Mouse (Mus musculus): ENCODE results near the gene Mea1. TPM values are rescaled to one million over a fixed set of nuclear protein-coding genes. Genes with fewer than 3 reads are reported as not detected.
A peak's percentile ranks its signal among the peaks of the same experiment; 100 is the strongest.

Mea1 gene
- polyA plus RNA-seq, 1 experiment from 2014 or later: 65.2 TPM

GRCm38 (mm10) chr17:46728021-46728420 lies 49.4 kb downstream of the Mea1 start:
- DNase-seq: no peak
- Histone ChIP-seq H3K27ac (no peak overlapping the region), H3K4me3 (replicated peaks) (no peak overlapping the region), H3K9me3 (replicated peaks) (no peaks in the 10 kb centered on the region), H3K27me3 (peaks cover 18% of the 10 kb centered on the region), H3K9ac (no peak overlapping the region), H3K4me2 (0 out of 2 replicates have a peak overlapping the region, but pooled peaks have one; percentile 49), H3K36me3 (peaks cover 26% of the 10 kb centered on the region), H3K4me1 (replicated peaks) (peaks cover 3% of the 10 kb centered on the region; the same call in 1 of the 2 replicates)
- 35% methylated on average over 6 of the region's 6 CpGs for WGBS (ENCODE audit: insufficient replicate concordance)
- no peak for ATAC-seq (ENCODE audit: low read depth)

GRCm38 (mm10) chr17:46728496-46728895 lies 49.9 kb downstream of the Mea1 start:
- DNase-seq (no peak), ATAC-seq (ENCODE audit: low read depth) (no peak)
- H3K27ac ChIP-seq: no peak overlapping the region

GRCm38 (mm10) chr17:46728904-46729318 lies 50.3 kb downstream of the Mea1 start, which contains the start of gene Gnmt:
TSS of gene Gnmt (minus strand) at chr17:46729168.
- peak within 1 kb of the TSS; percentile 49; the same call in 1 of the 2 replicates for H3K9ac ChIP-seq
- ATAC-seq (ENCODE audit: low read depth): peak; percentile 59
- H3K4me2 ChIP-seq: peak within 1 kb of the TSS; percentile 49
- H3K4me3 ChIP-seq (replicated peaks): peak within 1 kb of the TSS; percentile 37
- H3K9me3 ChIP-seq (replicated peaks): no peaks in the 10 kb centered on the region
- H3K27me3 ChIP-seq: peaks cover 18% of the 10 kb centered on the region
- peaks cover 4% of the 10 kb centered on the region; the same call in 1 of the 2 replicates for H3K4me1 ChIP-seq (replicated peaks)
- peaks cover 19% of the 10 kb centered on the region for H3K36me3 ChIP-seq
- H3K27ac ChIP-seq: no peak within 1 kb of the TSS
- WGBS (ENCODE audit: insufficient replicate concordance): 32% methylated on average over 24 of the region's 24 CpGs
- no peak for DNase-seq

More at GRCm38 (mm10) chr17:46728496-46728895, 49.9 kb downstream of the Mea1 start:
- H3K4me1 ChIP-seq (replicated peaks): peaks cover 3% of the 10 kb centered on the region; the same call in 1 of the 2 replicates
- H3K9me3 ChIP-seq (replicated peaks): no peaks in the 10 kb centered on the region
- H3K36me3 ChIP-seq: peaks cover 23% of the 10 kb centered on the region
- H3K27me3 ChIP-seq: peaks cover 18% of the 10 kb centered on the region
- 56% methylated on average over 11 of the region's 11 CpGs for WGBS (ENCODE audit: insufficient replicate concordance)
- H3K4me2 ChIP-seq: peak overlapping the region; percentile 49
- peak overlapping the region; percentile 37 for H3K4me3 ChIP-seq (replicated peaks)
- H3K9ac ChIP-seq: peak overlapping the region; percentile 49; the same call in 1 of the 2 replicates

Other genes starting within 250 kb of the Mea1 start
- not detected in 2 replicates for gene Crip3, start 249.9 kb upstream of the Mea1 start, polyA plus RNA-seq (2015; fragmentation: Nextera tagmentation; extraction: Ambion mirVana)
- not detected in 2 replicates for gene Slc22a7, start 240.3 kb upstream of the Mea1 start, polyA plus RNA-seq (2015; fragmentation: Nextera tagmentation; extraction: Ambion mirVana)
- 0.02 TPM in 2 replicates for gene Ttbk1, start 191.1 kb upstream of the Mea1 start, polyA plus RNA-seq (2015; fragmentation: Nextera tagmentation; extraction: Ambion mirVana)
- gene Dnph1, start 182.1 kb upstream of the Mea1 start, polyA plus RNA-seq (2015; fragmentation: Nextera tagmentation; extraction: Ambion mirVana): 34.6 and 35.1 TPM in 2 replicates
- 0.44 and 0.84 TPM in 2 replicates for gene Cul9, start 132.4 kb upstream of the Mea1 start, polyA plus RNA-seq (2015; fragmentation: Nextera tagmentation; extraction: Ambion mirVana)
- 2.9 and 3.2 TPM in 2 replicates for gene Srf, start 122.6 kb upstream of the Mea1 start, polyA plus RNA-seq (2015; fragmentation: Nextera tagmentation; extraction: Ambion mirVana)
- gene Ptk7, start 49.3 kb upstream of the Mea1 start, polyA plus RNA-seq (2015; fragmentation: Nextera tagmentation; extraction: Ambion mirVana): 8.0 and 9.1 TPM in 2 replicates
- 5.8 TPM in 2 replicates for gene Klc4, start 32.8 kb upstream of the Mea1 start, polyA plus RNA-seq (2015; fragmentation: Nextera tagmentation; extraction: Ambion mirVana)
- 91.5 and 97.5 TPM in 2 replicates for gene Mrpl2, start 32.6 kb upstream of the Mea1 start, polyA plus RNA-seq (2015; fragmentation: Nextera tagmentation; extraction: Ambion mirVana)
- gene Cul7, start 28.5 kb upstream of the Mea1 start, polyA plus RNA-seq (2015; fragmentation: Nextera tagmentation; extraction: Ambion mirVana): 10.9 and 12.4 TPM in 2 replicates
- gene Rrp36, start 4.4 kb upstream of the Mea1 start, polyA plus RNA-seq (2015; fragmentation: Nextera tagmentation; extraction: Ambion mirVana): 31.7 and 31.9 TPM in 2 replicates
- 73.1 and 75.6 TPM in 2 replicates for gene Klhdc3, start 2.1 kb downstream of the Mea1 start, polyA plus RNA-seq (2015; fragmentation: Nextera tagmentation; extraction: Ambion mirVana)
- gene Ppp2r5d, start 26.3 kb downstream of the Mea1 start, polyA plus RNA-seq (2015; fragmentation: Nextera tagmentation; extraction: Ambion mirVana): 31.2 and 36.0 TPM in 2 replicates
- 8.5 and 9.4 TPM in 2 replicates for gene Pex6, start 32.7 kb downstream of the Mea1 start, polyA plus RNA-seq (2015; fragmentation: Nextera tagmentation; extraction: Ambion mirVana)
- gene Gnmt, start 50.4 kb downstream of the Mea1 start, polyA plus RNA-seq (2015; fragmentation: Nextera tagmentation; extraction: Ambion mirVana): 11.0 and 11.7 TPM in 2 replicates
- gene Cnpy3, start 73.4 kb downstream of the Mea1 start, polyA plus RNA-seq (2015; fragmentation: Nextera tagmentation; extraction: Ambion mirVana): 30.2 and 30.9 TPM in 2 replicates
- gene Ptcra, start 84.9 kb downstream of the Mea1 start, polyA plus RNA-seq (2015; fragmentation: Nextera tagmentation; extraction: Ambion mirVana): 0.30 and 0.32 TPM in 2 replicates
- gene 2310039H08Rik, start 93.8 kb downstream of the Mea1 start, polyA plus RNA-seq (2015; fragmentation: Nextera tagmentation; extraction: Ambion mirVana): 44.5 and 51.4 TPM in 2 replicates
- gene Rpl7l1, start 103.9 kb downstream of the Mea1 start, polyA plus RNA-seq (2015; fragmentation: Nextera tagmentation; extraction: Ambion mirVana): 108 and 131 TPM in 2 replicates
- 2.6 and 3.6 TPM in 2 replicates for gene Bicral, start 179.7 kb downstream of the Mea1 start, polyA plus RNA-seq (2015; fragmentation: Nextera tagmentation; extraction: Ambion mirVana)
- 22.4 and 24.9 TPM in 2 replicates for gene Tbcc, start 211.9 kb downstream of the Mea1 start, polyA plus RNA-seq (2015; fragmentation: Nextera tagmentation; extraction: Ambion mirVana)
- not detected in 2 replicates for gene Prph2, start 231.7 kb downstream of the Mea1 start, polyA plus RNA-seq (2015; fragmentation: Nextera tagmentation; extraction: Ambion mirVana)